Mouse (Mus musculus): ENCODE measurements around the gene Thtpa. TPM values are rescaled to one million over a fixed set of nuclear protein-coding genes. Genes with fewer than 3 reads are reported as not detected.
A peak's percentile ranks its signal among the peaks of the same experiment; 100 is the strongest.

Thtpa gene
- 8.7 and 9.0 TPM in 2 replicates for total RNA-seq (2012; rRNA removed)
- 10 to 100 TPM in 1 of 2 experiments, not detected in 1; 13.2 TPM for polyA plus RNA-seq (2012; ENCODE audit: insufficient read depth in 1 of 2, insufficient read length in 2 of 2, low read depth in 1 of 2, low replicate concordance in 2 of 2, missing spikeins in 1 of 2)

- Histone ChIP-seq H3K36me3 (ENCODE audit: control insufficient read depth in 1 of 2, insufficient read depth in 2 of 2, low read length in 2 of 2) (peaks cover 0 to 4% of the 10 kb centered on the region in 2 experiments; a peak in 1 of 4 replicates), H3K27me3 (ENCODE audit: control insufficient read depth in 1 of 2, insufficient read depth in 2 of 2, low read length in 2 of 2) (no peaks in the 10 kb centered on the region), H3K27ac (ENCODE audit: control insufficient read depth, low read depth, low read length) (peak within 1 kb of the TSS; percentile 61), H3K9me3 (replicated peaks; ENCODE audit: insufficient read depth, low read length) (no peaks in the 10 kb centered on the region), H3K9ac (ENCODE audit: control insufficient read depth, low read depth, low read length, poor library complexity, severe bottlenecking) (peak within 1 kb of the TSS; percentile 87), H3K4me3 (ENCODE audit: control insufficient read depth in 1 of 2, insufficient read depth in 1 of 2, low read depth in 2 of 2, low read length in 2 of 2) (peak within 1 kb of the TSS; percentile 87 to 93), H3K79me2 (ENCODE audit: control insufficient read depth, insufficient read depth, low read length, poor library complexity) (peaks cover 7% of the 10 kb centered on the region), H3K4me1 (ENCODE audit: control insufficient read depth in 1 of 2, insufficient read depth in 2 of 2, low read length in 2 of 2) (peaks cover 0 to 12% of the 10 kb centered on the region in 2 experiments; a peak in 3 of 4 replicates)
- peak; percentile 86 for DNase-seq (ENCODE audit: low read depth, low spot score)
- TF ChIP-seq TBP (IDR thresholded peaks at IDR 0.05; ENCODE audit: low read depth, low read length) (peak; percentile 53; the same call in 1 of the 2 replicates), ZNF384 (IDR thresholded peaks at IDR 0.05; ENCODE audit: low read depth, low read length) (no peak), TAL1 (IDR thresholded peaks at IDR 0.05; ENCODE audit: low read length) (0 out of 2 replicates have a peak, but pooled peaks have one; percentile 27), POLR2A (IDR thresholded peaks at IDR 0.05; ENCODE audit: control insufficient read depth in 1 of 2, insufficient read depth in 1 of 2, low read depth in 1 of 2, low read length in 2 of 2, poor library complexity in 1 of 2) (peak; percentile 23 to 83; a peak in 2 of 4 replicates), CTCF (IDR thresholded peaks at IDR 0.05 in 2 of 3, conservative IDR thresholded peaks at IDR 0.05 in 1 of 3; ENCODE audit: control insufficient read depth in 1 of 3, insufficient read depth in 1 of 3, low read depth in 2 of 3, low read length in 3 of 3, poor library complexity in 1 of 3, severe bottlenecking in 1 of 3) (no peak), USF2 (IDR thresholded peaks at IDR 0.05; ENCODE audit: borderline replicate concordance in 1 of 2, insufficient read depth in 1 of 2, low read depth in 1 of 2, low read length in 2 of 2) (no peak), MAX (IDR thresholded peaks at IDR 0.05; ENCODE audit: low read length) (peak; percentile 77), ZC3H11A (IDR thresholded peaks at IDR 0.05; ENCODE audit: low read depth, low read length) (no peak), NELFE (IDR thresholded peaks at IDR 0.05; ENCODE audit: low read depth, low read length) (peak; percentile 68), SMC3 (IDR thresholded peaks at IDR 0.05; ENCODE audit: low read depth, low read length) (no peak), EP300 (IDR thresholded peaks at IDR 0.05; ENCODE audit: low read depth in 1 of 2, low read length in 2 of 2) (no peak; a peak in 1 of 4 replicates), MAFK (IDR thresholded peaks at IDR 0.05; ENCODE audit: borderline replicate concordance, low read depth, low read length) (no peak), USF1 (IDR thresholded peaks at IDR 0.05; ENCODE audit: low read depth, low read length) (no peak), GATA1 (IDR thresholded peaks at IDR 0.05; ENCODE audit: low read depth, low read length) (no peak), ELF1 (IDR thresholded peaks at IDR 0.05; ENCODE audit: low read depth, low read length) (peak; percentile 93), E2F4 (IDR thresholded peaks at IDR 0.05; ENCODE audit: borderline replicate concordance, low read depth, low read length) (0 out of 2 replicates have a peak, but pooled peaks have one; percentile 49), CHD2 (IDR thresholded peaks at IDR 0.05; ENCODE audit: low read length) (peak; percentile 38; the same call in 1 of the 2 replicates), ZMIZ1 (IDR thresholded peaks at IDR 0.05; ENCODE audit: low read depth, low read length) (no peak), ZKSCAN1 (IDR thresholded peaks at IDR 0.05; ENCODE audit: low read depth, low read length) (peak; percentile 25; the same call in 1 of the 2 replicates), POLR2AphosphoS2 (IDR thresholded peaks at IDR 0.05; ENCODE audit: low read length) (peak; percentile 76), SIN3A (IDR thresholded peaks at IDR 0.05; ENCODE audit: low read length) (0 out of 2 replicates have a peak, but pooled peaks have one; percentile 45), NRF1 (IDR thresholded peaks at IDR 0.05; ENCODE audit: insufficient read depth, low read depth, low read length, poor library complexity, severe bottlenecking) (no peak), JUND (IDR thresholded peaks at IDR 0.05; ENCODE audit: low read depth, low read length) (no peak), HCFC1 (IDR thresholded peaks at IDR 0.05; ENCODE audit: low read depth, low read length) (peak; percentile 94), RCOR1 (IDR thresholded peaks at IDR 0.05; ENCODE audit: low read depth, low read length) (no peak), MYC (IDR thresholded peaks at IDR 0.05; ENCODE audit: low read depth, low read length) (peak; percentile 85)
Observed at GRCm38 (mm10) chr14:55094704-55095231, at the start of gene Thtpa. Gene Thtpa (plus strand): TSS chr14:55094784.

Data from MEL (cell line).